Mouse (Mus musculus) Muller cell, postnatal 12 days (primary cell): ENCODE measurements around the gene Hsd17b13.
"Not testable (repeated sequence)": the region's sequence is repeated elsewhere in the genome, so short reads cannot be mapped to it uniquely, and the experiment has no call there.

ENCODE experiments used
- DNase-seq: peaks from one replicate; pipeline ENCODE4 v3.0.0-alpha.2; 2015; ENCODE audit errors: inconsistent ontology term

Hsd17b13 gene

GRCm38 (mm10) chr5:103977297-103977696 lies at the start of gene Hsd17b13:
Gene Hsd17b13, minus strand, starts transcription at chr5:103977410.
- DNase-seq: no peak

GRCm38 (mm10) chr5:104025245-104025854 lies 48.1 kb upstream of the Hsd17b13 start:
- DNase-seq: no peak

GRCm38 (mm10) chr5:104024762-104025161 lies 47.6 kb upstream of the Hsd17b13 start:
- DNase-seq: no peak

GRCm38 (mm10) chr5:104024193-104024592 lies 47.0 kb upstream of the Hsd17b13 start:
- not testable (repeated sequence) for DNase-seq

- no peak for DNase-seq
These were observed 46.2 kb upstream of the Hsd17b13 start for GRCm38 (mm10) chr5:104023289-104024020.

DNA sequence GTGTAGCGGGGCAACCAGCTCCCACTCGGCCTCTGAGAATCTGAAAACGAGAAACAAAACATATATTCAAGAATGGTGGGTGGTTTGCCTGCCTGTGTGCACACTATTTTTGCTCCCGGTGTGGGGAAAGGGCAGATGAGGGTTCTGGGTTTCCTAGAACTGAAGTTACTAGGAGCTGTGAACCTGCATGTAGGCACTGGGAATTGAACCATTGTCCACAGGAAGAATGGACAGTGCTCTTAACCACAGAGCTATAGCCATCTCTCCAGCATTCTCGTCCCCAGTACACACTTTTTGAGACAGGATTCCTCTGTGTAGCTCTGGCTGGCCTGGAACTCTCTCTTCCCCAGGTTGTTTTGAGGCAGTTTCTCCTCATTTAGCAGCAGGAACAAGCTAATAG lies 45.3 kb upstream of the Hsd17b13 start:
- DNase-seq: no peak

DNA sequence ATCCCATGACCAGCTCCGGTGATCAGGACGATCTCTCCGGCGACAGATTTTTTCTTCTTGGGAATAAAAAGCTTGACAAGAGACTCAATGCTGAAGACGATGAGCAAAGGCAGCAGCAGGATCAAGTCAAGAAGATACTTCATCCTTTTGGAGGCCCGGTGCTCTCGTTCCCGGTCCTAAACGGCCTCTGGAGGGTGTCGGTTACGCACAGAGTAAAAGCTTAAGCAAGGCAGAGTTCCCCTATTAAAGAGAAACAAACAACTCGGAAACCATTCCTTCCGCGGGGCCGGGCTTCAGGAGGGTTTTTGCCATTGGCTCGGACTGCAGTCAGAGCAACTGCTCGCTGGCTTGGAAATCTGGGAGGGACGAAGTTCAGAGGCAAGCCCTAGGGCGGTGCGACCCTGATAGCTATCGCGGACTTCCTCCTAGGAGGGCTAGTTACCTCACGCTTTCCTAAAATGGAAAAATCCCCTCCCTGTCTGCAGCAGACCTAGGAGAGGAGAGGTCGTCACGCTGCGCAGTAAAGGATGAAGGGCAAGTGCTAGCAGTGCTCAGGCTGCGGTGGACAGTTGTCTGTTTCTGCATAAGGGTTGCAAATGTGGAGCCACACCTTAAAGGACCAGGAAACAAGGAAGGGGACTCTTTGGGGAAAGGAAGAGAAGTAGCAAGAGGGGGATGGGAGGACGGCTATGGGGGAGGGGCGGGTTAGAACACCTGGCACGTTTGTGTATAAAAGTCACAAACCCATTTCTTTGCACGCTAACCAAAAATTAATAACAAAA lies 44.6 kb upstream of the Hsd17b13 start, which contains the start of gene Hsd17b11:
TSS of gene Hsd17b11 (minus strand) at position 323 of the 782 bp plus-strand sequence.
- peak; percentile 84 for DNase-seq

- DNase-seq: no peak
These were observed 34.2 kb upstream of the Hsd17b13 start for GRCm38 (mm10) chr5:104011419-104011818.

DNA sequence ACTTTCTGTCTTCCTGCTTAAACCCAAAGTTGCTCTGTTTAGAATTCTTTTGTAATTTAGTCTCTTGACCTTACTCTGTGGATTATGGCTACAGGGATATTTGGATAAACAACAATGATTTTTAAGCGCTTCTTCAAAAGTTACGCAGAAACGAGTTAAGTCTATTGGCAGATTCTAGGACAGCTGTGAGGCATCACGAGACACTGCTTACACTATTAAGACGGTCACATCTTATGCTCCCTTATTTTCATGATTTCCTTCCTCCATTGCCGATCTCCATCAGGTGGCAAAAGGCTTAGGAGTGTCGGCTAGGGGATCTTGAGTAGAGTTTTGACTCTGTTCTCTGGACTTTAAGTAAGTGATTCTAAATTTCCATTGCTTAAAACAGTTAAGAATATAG lies 33.1 kb upstream of the Hsd17b13 start:
- no peak for DNase-seq

GRCm38 (mm10) chr5:104009421-104009820 lies 32.2 kb upstream of the Hsd17b13 start:
- no peak for DNase-seq

- no peak for DNase-seq
These were observed 30.6 kb upstream of the Hsd17b13 start for GRCm38 (mm10) chr5:104007801-104008200.

DNA sequence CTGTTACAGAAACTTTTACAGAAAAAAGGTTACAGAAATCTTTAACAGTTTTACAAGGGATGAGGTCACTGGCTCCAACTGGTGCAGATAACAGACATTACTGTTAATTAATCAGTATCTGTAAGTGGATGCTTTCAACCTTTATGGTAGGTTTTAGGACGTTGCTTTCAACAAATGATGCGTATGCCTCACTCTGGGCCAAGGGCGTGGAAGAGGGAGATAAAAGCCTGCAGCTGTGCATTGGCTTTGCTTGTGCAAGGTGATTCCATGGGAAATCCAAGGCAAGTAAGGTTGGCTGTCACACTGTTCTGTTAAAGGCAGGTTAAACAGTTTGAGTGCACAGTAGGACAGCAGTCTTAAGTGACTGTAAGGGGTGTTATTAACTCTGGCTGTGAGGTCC lies 29.6 kb upstream of the Hsd17b13 start:
- DNase-seq: no peak

DNA sequence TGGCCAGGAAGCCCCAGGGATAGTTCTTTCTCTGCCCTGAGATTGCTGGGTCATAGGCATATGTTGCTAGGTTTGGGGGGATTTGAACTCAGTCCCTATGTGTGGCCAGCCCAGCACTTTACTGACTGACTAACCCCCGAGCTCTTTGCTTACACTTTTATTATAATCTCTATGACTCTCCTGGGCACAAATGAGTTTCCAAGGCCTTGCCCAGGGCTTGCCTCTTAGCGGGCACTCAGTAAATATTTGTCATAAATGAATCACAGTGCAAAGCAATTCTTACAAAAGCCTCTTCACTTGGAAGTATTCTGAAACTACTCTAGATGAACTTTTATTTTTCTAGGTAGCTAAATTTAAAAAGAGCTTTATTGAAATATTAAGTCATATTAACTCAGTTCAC lies 26.7 kb upstream of the Hsd17b13 start:
- DNase-seq: no peak

GRCm38 (mm10) chr5:104003256-104003931 lies 26.2 kb upstream of the Hsd17b13 start:
- no peak for DNase-seq

GRCm38 (mm10) chr5:104002549-104003255 lies 25.5 kb upstream of the Hsd17b13 start:
- DNase-seq: no peak

- DNase-seq: peak; percentile 56
These were observed 22.5 kb upstream of the Hsd17b13 start for GRCm38 (mm10) chr5:103999738-104000137.

DNA sequence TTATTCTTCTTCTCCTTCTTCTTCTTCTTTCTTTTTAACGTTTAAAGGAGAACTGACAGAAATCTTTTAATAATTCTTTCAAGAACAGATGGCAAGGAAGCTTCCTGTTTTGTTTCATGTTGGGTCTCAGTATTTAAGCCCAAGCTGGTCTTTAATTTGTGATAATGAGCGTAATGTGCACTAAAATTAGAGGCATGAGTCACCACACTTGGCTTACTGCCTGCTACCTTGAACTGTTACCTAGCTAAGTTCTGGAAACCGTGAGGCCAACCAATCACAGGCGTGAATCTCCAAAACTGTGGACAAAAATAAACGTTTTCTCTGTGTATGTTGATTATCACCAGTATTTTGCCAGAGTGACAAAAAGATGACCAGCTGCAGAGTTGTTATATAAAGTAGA lies 21.5 kb upstream of the Hsd17b13 start:
- peak; percentile 58 for DNase-seq

- DNase-seq: no peak
These were observed 18.0 kb upstream of the Hsd17b13 start for GRCm38 (mm10) chr5:103995181-103995580.

- DNase-seq: no peak
These were observed 17.5 kb upstream of the Hsd17b13 start for GRCm38 (mm10) chr5:103994669-103995068.

DNA sequence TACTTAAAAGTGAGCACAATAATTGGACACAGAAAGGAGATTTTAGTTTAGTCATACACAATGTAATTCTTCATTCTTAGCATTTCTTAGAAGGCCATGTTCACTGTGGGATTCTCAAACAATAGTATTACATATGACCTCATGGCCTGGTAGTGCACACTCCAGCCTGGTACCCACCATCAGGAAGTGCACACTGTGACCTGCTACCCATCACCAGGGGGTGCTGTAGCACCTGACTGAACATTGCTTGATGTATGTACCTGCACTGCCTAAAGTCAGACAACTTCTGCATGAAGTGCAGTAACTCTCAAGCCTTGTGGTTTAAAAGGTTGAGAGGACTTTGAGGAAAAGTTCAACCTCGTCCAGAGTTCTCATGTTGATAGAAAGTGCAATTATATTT lies 16.4 kb upstream of the Hsd17b13 start:
- no peak for DNase-seq

- no peak for DNase-seq
These were observed 15.6 kb upstream of the Hsd17b13 start for GRCm38 (mm10) chr5:103992831-103993230.
